Mouse (Mus musculus) CH12.LX (cell line): ENCODE measurements around the gene Htatip2.
A peak's percentile ranks its signal among the peaks of the same experiment; 100 is the strongest.

Experiments used
- CTCF ChIP-seq, 2 experiments: IDR thresholded peaks in 1 of 2; conservative IDR thresholded peaks in 1 of 2; 2 replicates each; pipeline ENCODE4 v1.5.1; 2011 to 2012; ENCODE audit warnings: low read depth in 2 of 2, low read length in 2 of 2, improper control_type of control experiment in 1 of 2, inconsistent platforms in 1 of 2, mild to moderate bottlenecking in 1 of 2, moderate library complexity in 1 of 2
- E2F4 ChIP-seq: IDR thresholded peaks from 2 replicates; pipeline ENCODE4 v1.6.1; 2011; ENCODE audit warnings: low read depth, low read length, improper control_type of control experiment; ENCODE audit not compliant: insufficient replicate concordance
- ELF1 ChIP-seq: IDR thresholded peaks from 2 replicates; pipeline ENCODE4 v1.6.1; 2014; ENCODE audit warnings: low read depth, mild to moderate bottlenecking, inconsistent platforms, low read length, improper control_type of control experiment
- EP300 ChIP-seq: IDR thresholded peaks from 2 replicates; pipeline ENCODE4 v1.6.1; 2011; ENCODE audit warnings: low read length, improper control_type of control experiment
- ETS1 ChIP-seq: conservative IDR thresholded peaks from 2 replicates; pipeline ENCODE4 v1.6.1; 2012; ENCODE audit warnings: low read depth, mild to moderate bottlenecking, inconsistent platforms, low read length, improper control_type of control experiment, moderate library complexity
- GABPA ChIP-seq: IDR thresholded peaks from 2 replicates; pipeline ENCODE4 v1.6.1; 2012; ENCODE audit warnings: low read depth, low read length, improper control_type of control experiment, inconsistent platforms; ENCODE audit not compliant: insufficient replicate concordance
- NRF1 ChIP-seq: IDR thresholded peaks from 2 replicates; pipeline ENCODE4 v1.6.1; 2014; ENCODE audit warnings: low read depth, mild to moderate bottlenecking, inconsistent platforms, low read length, improper control_type of control experiment, moderate library complexity
- PAX5 ChIP-seq: IDR thresholded peaks from 2 replicates; pipeline ENCODE4 v1.6.1; 2012; ENCODE audit warnings: low read length, inconsistent platforms, mixed read lengths
- POLR2A ChIP-seq: IDR thresholded peaks from 2 replicates; pipeline ENCODE4 v1.6.1; 2011; ENCODE audit warnings: low read depth, mild to moderate bottlenecking, improper control_type of control experiment, low read length
- POLR2AphosphoS2 ChIP-seq: IDR thresholded peaks from 2 replicates; pipeline ENCODE4 v1.6.1; 2011; ENCODE audit warnings: low read depth, low read length, improper control_type of control experiment
- SMC3 ChIP-seq: IDR thresholded peaks from 2 replicates; pipeline ENCODE4 v1.6.1; 2011; ENCODE audit warnings: low read depth, low read length, improper control_type of control experiment
- ZKSCAN1 ChIP-seq: IDR thresholded peaks from 2 replicates; pipeline ENCODE4 v1.6.1; 2012; ENCODE audit warnings: low read depth, inconsistent platforms, low read length, improper control_type of control experiment, borderline replicate concordance
- ZMIZ1 ChIP-seq: IDR thresholded peaks from 2 replicates; pipeline ENCODE4 v1.6.1; 2012; ENCODE audit warnings: low read depth, mild to moderate bottlenecking, inconsistent platforms, low read length, improper control_type of control experiment
- ZNF384 ChIP-seq: IDR thresholded peaks from 2 replicates; pipeline ENCODE4 v1.6.1; 2012; ENCODE audit warnings: low read depth, low read length, improper control_type of control experiment, inconsistent platforms

DNA sequence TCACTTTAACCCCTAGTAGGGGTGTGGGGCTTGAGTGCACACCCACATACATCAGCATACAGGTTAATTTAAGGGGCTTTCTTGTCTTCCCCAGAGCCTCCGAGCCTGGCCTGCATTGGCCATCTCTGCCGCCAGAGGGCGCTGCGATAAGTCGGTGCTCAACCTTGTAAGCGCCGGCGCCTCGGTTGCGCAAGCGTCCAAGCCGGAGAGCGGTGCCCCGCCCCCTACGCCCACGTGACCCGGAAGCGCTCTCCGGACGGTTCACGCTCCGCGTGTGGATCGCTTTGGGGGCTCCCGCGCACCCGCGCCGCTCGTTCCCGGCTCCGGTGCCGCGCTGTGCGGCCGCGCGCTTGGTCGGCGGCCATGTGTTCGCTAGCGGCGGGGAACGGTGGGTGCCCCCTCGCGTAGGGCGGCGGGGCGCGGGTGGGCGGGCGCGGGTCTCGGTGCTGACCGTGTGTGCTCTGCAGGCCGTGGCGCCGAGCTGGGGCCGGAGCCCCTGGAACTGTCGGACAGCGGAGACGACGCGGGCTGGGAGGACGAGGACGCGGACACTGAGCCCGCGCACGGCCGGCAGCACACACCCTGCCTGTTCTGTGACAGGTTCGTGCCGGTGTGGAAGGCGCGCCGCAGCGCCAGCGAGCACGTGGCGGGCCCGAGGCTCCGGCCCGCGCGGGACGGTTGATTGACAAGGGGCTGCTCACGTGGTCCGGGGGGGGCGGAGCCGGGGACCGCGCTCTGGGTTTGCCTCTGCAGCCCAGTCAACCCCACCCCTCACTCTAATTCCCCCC is 19.4 kb downstream of the Htatip2 start, which contains the start of gene Prmt3:
- TF ChIP-seq CTCF (conservative IDR thresholded peaks at IDR 0.05 in 1 of 2, IDR thresholded peaks at IDR 0.05 in 1 of 2; ENCODE audit: low read depth in 2 of 2, low read length in 2 of 2), result peak; percentile 63 to 76; a peak in 3 of 4 replicates
- no peak for TF ChIP-seq E2F4
- TF ChIP-seq PAX5, result no peak
- TF ChIP-seq GABPA, result no peak
- no peak for TF ChIP-seq EP300
- TF ChIP-seq ZMIZ1, result no peak
- TF ChIP-seq ELF1, result peak; percentile 97
- TF ChIP-seq ETS1, result no peak
- TF ChIP-seq POLR2A, result peak; percentile 68
- TF ChIP-seq SMC3, result peak; percentile 62
- TF ChIP-seq ZNF384, result no peak
- TF ChIP-seq ZKSCAN1, result no peak
- no peak for TF ChIP-seq POLR2AphosphoS2
- TF ChIP-seq NRF1, result peak; percentile 85
